Mouse (Mus musculus) G1E (cell line): Measurements from ENCODE around the gene Gm8108.
"Not testable (repeated sequence)": the region's sequence is repeated elsewhere in the genome, so short reads cannot be mapped to it uniquely, and the experiment has no call there.

Experiments
- CTCF ChIP-seq: IDR thresholded peaks from 2 replicates; pipeline ENCODE4 v1.5.1; 2012; ENCODE audit warnings: low read depth, low read length, inconsistent platforms, mixed read lengths
- GATA1 ChIP-seq: IDR thresholded peaks from 2 replicates; pipeline ENCODE4 v1.6.1; 2012; ENCODE audit warnings: borderline replicate concordance, low read length, inconsistent platforms, mixed read lengths
- GATA2 ChIP-seq: IDR thresholded peaks from 2 replicates; pipeline ENCODE4 v1.6.1; 2012; ENCODE audit warnings: low read depth, low read length, inconsistent platforms, borderline replicate concordance
- POLR2AphosphoS5 ChIP-seq: IDR thresholded peaks from 2 replicates; pipeline ENCODE4 v1.6.1; 2012; ENCODE audit warnings: low read depth, low read length, inconsistent platforms; ENCODE audit not compliant: insufficient replicate concordance
- TAL1 ChIP-seq: conservative IDR thresholded peaks from 2 replicates; pipeline ENCODE4 v1.6.1; 2012; ENCODE audit warnings: low read depth, low read length, inconsistent platforms, mixed read lengths

DNA sequence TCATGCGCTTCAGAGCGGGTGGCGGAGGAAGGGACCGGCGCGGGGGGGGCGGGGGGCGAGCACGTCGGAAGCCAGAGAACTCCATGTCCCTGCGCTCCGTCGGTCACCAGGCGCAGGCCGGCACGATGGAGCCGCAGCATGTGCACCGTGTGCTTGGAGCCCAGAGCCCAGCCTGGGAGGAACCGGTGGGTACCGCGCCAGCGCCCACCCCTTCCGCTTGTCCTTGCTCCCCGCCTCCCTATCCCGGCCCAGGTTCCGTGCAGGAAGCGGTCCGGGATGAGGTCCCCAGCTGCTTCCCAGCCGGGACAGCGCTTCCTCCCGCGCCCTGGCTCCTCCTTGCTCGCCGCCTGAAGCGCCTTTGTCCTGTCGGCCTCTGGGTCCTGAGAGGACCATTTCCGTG, at the start of gene Gm8108:
- not testable (repeated sequence) for TF ChIP-seq CTCF, TAL1, GATA1, POLR2AphosphoS5, GATA2
